Mouse (Mus musculus): ENCODE results near the gene Dctd. TPM values are rescaled to one million over a fixed set of nuclear protein-coding genes. Genes with fewer than 3 reads are reported as not detected.

Dctd gene
- polyA plus RNA-seq, 1 experiment from 2014 or later = 38.3 TPM

DNA sequence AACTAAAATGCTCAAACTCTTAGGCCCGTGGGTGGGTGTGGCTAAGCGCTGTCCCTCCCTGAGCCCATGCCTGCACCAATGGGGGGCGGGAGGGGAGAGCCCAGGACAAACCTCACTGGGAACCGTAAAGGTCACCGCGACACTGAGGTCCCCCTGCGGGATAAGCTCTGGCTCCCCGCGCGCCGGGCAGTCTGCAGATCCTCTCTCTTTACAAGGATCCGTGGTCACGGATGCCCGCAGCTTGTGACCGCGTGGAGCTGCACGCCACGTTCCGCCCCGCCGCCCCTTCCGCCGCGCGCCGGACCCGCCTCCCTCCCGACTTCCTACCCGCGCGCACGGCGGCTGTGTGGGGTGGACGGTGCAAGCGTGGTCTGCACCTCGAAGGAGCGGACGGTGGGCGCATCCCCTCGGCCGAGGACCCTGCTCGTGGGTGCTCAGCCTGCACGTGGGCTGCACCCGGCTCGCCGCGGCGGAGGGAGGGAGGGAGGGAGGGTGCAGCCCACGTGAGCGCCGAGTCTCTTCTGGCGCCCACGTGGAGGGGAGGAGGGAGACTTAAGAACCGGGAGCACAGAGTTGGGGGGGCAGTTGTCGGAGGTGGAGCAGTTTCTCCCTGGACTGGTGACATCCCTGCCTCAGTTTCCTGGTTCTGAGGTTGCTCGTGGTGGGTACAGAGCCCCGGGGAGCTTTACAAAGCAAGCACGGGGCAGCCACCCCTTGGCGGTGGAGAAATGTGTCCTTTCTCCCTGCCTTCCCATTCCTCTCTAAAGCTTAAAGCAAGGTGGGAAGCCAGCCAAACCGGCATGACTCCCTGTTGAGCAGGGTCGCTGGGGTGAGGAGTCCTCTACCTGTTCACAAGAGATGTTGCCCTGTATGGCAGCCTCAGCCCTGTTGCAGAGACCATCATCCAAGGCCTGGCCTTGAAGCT, 11.2 kb downstream of the Dctd start:
- peaks cover 19% of the 10 kb centered on the region for H3K36me3 ChIP-seq
- WGBS = under 1% methylated on average over 55 of the region's 61 CpGs
- no peaks in the 10 kb centered on the region for H3K27me3 ChIP-seq
- peak overlapping the region; percentile 75 for H3K27ac ChIP-seq
- ATAC-seq (ENCODE audit: low FRiP score, low read depth) = peak; percentile 93
- peaks cover 6% of the 10 kb centered on the region for H3K9me3 ChIP-seq
- H3K4me1 ChIP-seq = 0 out of 2 replicates have a peak, but pooled peaks cover 8% of the 10 kb centered on the region
- H3K4me3 ChIP-seq = peak overlapping the region; percentile 70
- peak overlapping the region; percentile 86 for H3K4me2 ChIP-seq (replicated peaks)
- H3K9ac ChIP-seq = peak overlapping the region; percentile 82

DNA sequence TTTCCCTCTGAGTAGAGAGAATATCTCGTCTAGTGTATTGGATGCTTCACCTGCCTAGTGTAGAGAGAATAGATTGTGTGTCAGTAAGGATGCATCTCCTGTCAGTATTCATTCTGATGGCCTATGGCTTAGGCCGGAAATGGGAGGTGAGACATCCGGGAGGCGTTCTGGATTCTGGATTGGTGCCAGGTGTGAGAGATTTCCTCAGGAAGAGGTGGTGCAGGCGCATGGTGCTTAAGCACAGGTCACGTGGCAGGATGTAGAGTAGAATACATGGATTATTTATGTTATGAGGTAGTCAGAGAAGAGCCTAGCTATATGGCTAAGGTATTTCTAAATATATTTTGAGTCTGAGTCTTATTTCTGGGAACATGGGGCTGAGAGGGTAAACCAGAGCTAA, 15.7 kb downstream of the Dctd start:
- Histone ChIP-seq H3K4me1 (0 out of 2 replicates have a peak, but pooled peaks cover 4% of the 10 kb centered on the region), H3K9ac (no peak overlapping the region), H3K27me3 (no peaks in the 10 kb centered on the region), H3K9me3 (peaks cover 17% of the 10 kb centered on the region), H3K4me2 (replicated peaks) (no peak overlapping the region), H3K36me3 (peaks cover 62% of the 10 kb centered on the region), H3K4me3 (no peak overlapping the region), H3K27ac (no peak overlapping the region)
- ATAC-seq (ENCODE audit: low FRiP score, low read depth) = no peak
- WGBS = 66% methylated on average over 6 of the region's 6 CpGs

DNA sequence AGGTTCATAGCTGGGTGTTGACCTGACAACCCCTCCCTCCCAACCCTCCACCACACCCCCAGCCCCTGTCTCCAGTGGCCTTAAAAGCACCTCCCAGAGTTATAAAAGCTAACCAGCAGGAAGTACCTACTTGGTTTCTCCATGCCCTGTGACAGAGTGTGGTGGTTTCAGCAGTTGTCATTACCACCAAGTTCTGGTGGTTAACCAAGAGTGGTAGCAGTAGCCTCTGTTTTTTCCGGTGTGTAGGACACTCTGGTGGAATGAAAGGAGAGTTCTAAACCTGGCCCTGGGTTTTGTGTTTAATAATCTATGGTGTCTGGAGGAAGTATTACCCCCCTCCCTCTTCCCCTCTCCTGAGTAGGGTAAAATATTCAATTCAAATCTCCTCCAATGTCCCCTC, 24.1 kb downstream of the Dctd start:
- H3K4me3 ChIP-seq = no peak overlapping the region
- H3K36me3 ChIP-seq = peaks cover 49% of the 10 kb centered on the region
- 85% methylated on average over 1 of the region's 1 CpGs for WGBS
- H3K27ac ChIP-seq = no peak overlapping the region
- H3K9me3 ChIP-seq = peaks cover 17% of the 10 kb centered on the region
- H3K9ac ChIP-seq = no peak overlapping the region
- H3K4me1 ChIP-seq = peaks cover 11% of the 10 kb centered on the region
- no peak overlapping the region for H3K4me2 ChIP-seq (replicated peaks)
- no peaks in the 10 kb centered on the region for H3K27me3 ChIP-seq
- ATAC-seq (ENCODE audit: low FRiP score, low read depth) = no peak

DNA sequence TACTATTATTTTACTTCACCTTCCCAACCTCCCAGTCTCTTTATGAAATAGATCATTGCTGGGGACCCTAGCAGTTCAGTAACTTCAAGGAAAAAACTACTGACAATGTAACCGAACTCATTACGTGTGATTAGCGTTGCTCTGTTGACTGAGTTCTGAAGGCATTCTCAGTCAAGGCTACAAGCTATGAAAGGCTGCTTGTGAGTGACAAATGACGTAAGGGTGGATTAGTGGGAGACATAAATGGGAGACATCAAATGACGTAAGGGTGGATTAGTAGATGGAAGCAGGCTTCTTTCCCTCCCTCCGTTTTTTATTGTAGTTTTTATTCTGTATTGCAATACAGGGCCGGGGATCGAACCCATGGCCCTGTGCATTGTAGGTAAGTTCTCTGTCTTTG, 26.0 kb downstream of the Dctd start:
- Histone ChIP-seq H3K4me1 (peaks cover 11% of the 10 kb centered on the region), H3K36me3 (peaks cover 48% of the 10 kb centered on the region), H3K27me3 (no peaks in the 10 kb centered on the region), H3K4me3 (no peak overlapping the region), H3K27ac (no peak overlapping the region), H3K4me2 (replicated peaks) (no peak overlapping the region), H3K9ac (no peak overlapping the region), H3K9me3 (0 out of 2 replicates have a peak, but pooled peaks cover under 1% of the 10 kb centered on the region)
- ATAC-seq (ENCODE audit: low FRiP score, low read depth) = no peak
- 85% methylated on average over 8 of the region's 8 CpGs for WGBS

DNA sequence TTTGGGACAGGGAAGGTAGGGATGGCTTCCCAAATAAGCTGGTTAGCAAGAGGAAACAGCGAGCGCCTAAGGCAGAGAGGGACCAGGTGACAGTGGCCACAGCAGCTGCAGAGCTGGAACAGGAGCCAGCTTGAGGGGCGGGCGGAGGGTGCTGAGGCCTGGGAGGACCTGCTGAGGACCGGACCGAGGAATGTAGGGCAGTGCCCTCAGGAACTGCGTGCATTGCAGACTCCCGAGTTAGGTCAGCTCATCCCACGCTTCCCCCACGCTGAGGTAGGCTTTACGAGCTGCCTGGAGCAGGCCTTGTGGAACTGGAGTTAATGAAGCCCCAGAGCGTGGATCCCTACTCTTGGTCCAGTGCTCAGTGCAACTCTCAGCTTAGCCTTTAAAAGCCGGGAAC, 28.1 kb downstream of the Dctd start:
- H3K4me1 ChIP-seq = peaks cover 11% of the 10 kb centered on the region
- no peak overlapping the region for H3K9ac ChIP-seq
- 55% methylated on average over 13 of the region's 13 CpGs for WGBS
- ATAC-seq (ENCODE audit: low FRiP score, low read depth) = no peak
- peaks cover 46% of the 10 kb centered on the region for H3K36me3 ChIP-seq
- no peaks in the 10 kb centered on the region for H3K9me3 ChIP-seq
- H3K4me2 ChIP-seq (replicated peaks) = no peak overlapping the region
- H3K27ac ChIP-seq = no peak overlapping the region
- H3K4me3 ChIP-seq = no peak overlapping the region
- H3K27me3 ChIP-seq = no peaks in the 10 kb centered on the region

DNA sequence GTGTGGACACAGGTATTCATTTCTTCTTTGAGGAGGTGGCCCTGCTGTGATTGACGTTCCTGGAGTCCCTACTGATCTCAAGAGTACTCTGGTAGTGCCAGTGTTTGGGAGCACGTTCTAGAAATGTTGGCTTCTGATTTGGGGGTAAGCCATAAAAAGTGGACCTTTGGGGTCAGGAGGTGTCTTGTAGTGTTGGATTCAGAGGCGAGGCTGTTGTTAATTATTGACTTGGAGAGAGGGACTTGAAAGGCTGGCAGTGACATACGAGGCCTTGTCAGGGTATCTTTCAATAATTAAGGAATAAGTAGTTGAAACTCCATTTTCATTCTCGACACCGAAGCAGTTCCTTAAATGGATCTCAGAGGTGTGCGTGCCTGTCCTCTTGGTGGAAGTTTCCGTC, 31.4 kb downstream of the Dctd start:
- no peak for ATAC-seq (ENCODE audit: low FRiP score, low read depth)
- peaks cover 8% of the 10 kb centered on the region for H3K4me1 ChIP-seq
- no peak overlapping the region for H3K27ac ChIP-seq
- no peak overlapping the region for H3K9ac ChIP-seq
- peaks cover 59% of the 10 kb centered on the region for H3K36me3 ChIP-seq
- H3K9me3 ChIP-seq = no peaks in the 10 kb centered on the region
- H3K27me3 ChIP-seq = no peaks in the 10 kb centered on the region
- 48% methylated on average over 8 of the region's 8 CpGs for WGBS
- no peak overlapping the region for H3K4me2 ChIP-seq (replicated peaks)
- no peak overlapping the region for H3K4me3 ChIP-seq

DNA sequence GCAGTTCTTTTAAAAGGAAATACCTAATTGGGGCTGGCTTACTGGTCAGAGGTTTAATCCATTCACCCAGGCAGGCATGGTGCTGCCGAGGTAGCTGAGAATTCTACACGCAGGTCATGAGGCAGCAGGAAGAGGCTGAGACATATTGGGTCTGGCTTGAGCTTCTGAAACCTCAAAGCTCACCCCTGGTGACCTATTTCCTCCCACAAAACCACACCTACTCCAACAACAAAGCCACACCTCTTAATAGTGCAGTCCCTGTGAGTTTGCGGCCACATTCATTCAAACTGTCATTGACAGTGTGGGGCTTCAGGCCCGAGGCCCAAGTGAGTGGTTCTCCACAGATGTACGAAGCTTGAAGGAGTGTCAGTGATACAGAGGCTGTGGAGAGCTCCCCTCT, 34.4 kb downstream of the Dctd start:
- ATAC-seq (ENCODE audit: low FRiP score, low read depth) = no peak
- H3K4me2 ChIP-seq (replicated peaks) = no peak overlapping the region
- no peaks in the 10 kb centered on the region for H3K27me3 ChIP-seq
- peaks cover 14% of the 10 kb centered on the region for H3K4me1 ChIP-seq
- no peak overlapping the region for H3K27ac ChIP-seq
- H3K36me3 ChIP-seq = peaks cover 46% of the 10 kb centered on the region
- H3K4me3 ChIP-seq = no peak overlapping the region
- no peaks in the 10 kb centered on the region for H3K9me3 ChIP-seq
- WGBS = 72% methylated on average over 5 of the region's 5 CpGs
- no peak overlapping the region for H3K9ac ChIP-seq

DNA sequence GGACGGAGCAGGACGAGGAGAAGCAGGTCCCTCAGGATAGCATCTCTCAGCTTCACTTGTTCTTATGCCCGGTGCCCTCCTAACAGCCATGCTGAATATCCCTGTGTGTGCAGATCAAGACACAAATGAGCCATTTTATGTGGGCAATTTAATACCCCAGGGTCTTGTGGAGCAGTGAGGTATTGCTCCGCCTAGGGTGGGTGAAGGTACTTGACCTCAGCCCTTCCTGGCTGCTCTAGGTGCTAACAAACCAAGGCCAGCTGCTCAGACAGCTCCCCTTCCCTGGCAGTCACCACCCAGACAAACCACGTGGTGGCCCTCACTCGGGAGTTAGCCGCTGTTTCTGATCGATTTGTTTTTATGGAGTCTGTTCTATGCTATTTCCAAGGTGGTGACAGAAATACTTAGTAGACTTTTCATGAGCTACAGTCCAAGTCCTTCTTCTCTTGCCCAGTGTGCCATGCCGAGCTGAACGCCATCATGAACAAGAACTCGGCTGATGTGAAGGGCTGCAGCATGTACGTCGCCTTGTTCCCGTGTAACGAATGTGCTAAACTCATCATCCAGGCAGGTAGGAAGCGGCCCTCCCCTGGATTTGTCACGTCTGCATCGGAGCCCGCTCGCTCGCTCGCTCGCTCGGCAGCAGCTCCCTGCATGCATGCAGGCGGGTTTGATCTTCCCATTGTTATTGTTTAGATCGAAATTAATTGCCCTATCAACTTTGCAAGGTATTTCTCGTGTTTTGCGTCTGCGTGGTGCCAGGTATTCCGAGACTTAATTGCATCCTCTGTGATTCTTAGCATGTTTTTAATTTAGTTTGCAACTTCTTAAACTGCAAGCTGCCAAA, 38.1 kb downstream of the Dctd start:
- H3K9me3 ChIP-seq = no peaks in the 10 kb centered on the region
- H3K4me2 ChIP-seq (replicated peaks) = peak overlapping the region; percentile 7
- H3K4me1 ChIP-seq = peaks cover 26% of the 10 kb centered on the region
- H3K27me3 ChIP-seq = no peaks in the 10 kb centered on the region
- WGBS = 46% methylated on average over 30 of the region's 30 CpGs
- no peak overlapping the region for H3K4me3 ChIP-seq
- no peak overlapping the region for H3K9ac ChIP-seq
- peaks cover 43% of the 10 kb centered on the region for H3K36me3 ChIP-seq
- ATAC-seq (ENCODE audit: low FRiP score, low read depth) = 0 out of 2 replicates have a peak, but pooled peaks have one; percentile 6
- H3K27ac ChIP-seq = no peak overlapping the region

DNA sequence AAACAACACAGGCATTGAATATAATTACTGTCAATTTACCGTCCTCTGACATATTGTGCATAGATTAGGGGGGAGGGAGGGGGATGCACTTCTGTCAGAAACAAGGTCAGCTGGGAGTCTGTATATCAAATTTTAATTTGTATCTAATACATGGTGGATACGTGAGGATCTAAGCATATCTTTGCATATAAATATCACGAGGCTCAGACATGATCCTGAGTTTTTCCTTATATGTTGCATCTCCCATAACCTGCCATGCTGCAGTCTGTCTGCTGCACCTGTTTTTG, 38.7 kb downstream of the Dctd start:
- Histone ChIP-seq H3K4me3 (no peak overlapping the region), H3K36me3 (peaks cover 42% of the 10 kb centered on the region), H3K27ac (no peak overlapping the region), H3K4me1 (peaks cover 26% of the 10 kb centered on the region), H3K27me3 (no peaks in the 10 kb centered on the region), H3K4me2 (replicated peaks) (no peak overlapping the region), H3K9ac (no peak overlapping the region), H3K9me3 (no peaks in the 10 kb centered on the region)
- no peak for ATAC-seq (ENCODE audit: low FRiP score, low read depth)
- WGBS = 66% methylated on average over 3 of the region's 3 CpGs

DNA sequence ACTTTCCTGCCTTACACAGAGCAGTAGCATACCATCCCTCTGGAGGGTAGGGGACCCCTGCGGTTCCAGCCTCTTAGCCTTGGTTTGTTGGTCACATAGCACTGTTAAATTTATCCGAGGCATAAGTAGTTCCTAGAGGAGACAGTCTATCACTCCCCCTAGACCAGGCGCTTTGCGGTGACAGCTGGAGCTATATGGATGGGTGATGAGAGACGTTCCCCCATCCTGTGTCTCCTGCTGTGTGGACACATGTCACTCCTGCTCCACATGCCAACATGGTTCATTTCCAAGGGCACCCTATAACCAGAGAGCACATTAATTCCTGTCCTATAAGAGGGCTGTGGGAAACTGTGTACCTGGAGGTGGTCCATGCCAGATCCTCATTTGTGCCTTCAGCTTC, 42.1 kb downstream of the Dctd start:
- Histone ChIP-seq H3K9me3 (no peaks in the 10 kb centered on the region), H3K9ac (no peak overlapping the region), H3K27ac (no peak overlapping the region), H3K4me2 (replicated peaks) (no peak overlapping the region), H3K27me3 (no peaks in the 10 kb centered on the region), H3K4me3 (no peak overlapping the region), H3K4me1 (peaks cover 25% of the 10 kb centered on the region), H3K36me3 (peaks cover 37% of the 10 kb centered on the region)
- 91% methylated on average over 5 of the region's 5 CpGs for WGBS
- no peak; the same call in 1 of the 2 replicates for ATAC-seq (ENCODE audit: low FRiP score, low read depth)

DNA sequence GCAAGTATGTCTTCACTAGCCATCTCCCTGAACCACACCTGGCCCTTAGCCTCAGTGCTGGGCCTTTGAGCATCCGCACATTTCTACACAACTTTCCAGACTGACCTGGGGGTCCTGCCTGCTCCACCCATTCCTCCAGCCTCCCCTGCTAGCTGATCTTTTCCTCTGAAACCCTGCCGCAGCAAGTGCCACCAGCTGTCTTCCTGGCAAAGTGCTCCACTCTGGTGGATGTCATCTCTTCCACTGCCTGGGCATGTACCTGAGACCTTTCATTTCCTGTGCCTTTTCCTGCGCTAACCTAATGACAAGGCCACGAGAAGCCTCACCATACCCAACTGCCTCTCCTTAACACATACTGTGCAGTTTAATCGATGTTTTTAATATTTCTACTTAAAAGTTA, 46.9 kb downstream of the Dctd start:
- no peak for ATAC-seq (ENCODE audit: low FRiP score, low read depth)
- peaks cover 29% of the 10 kb centered on the region for H3K36me3 ChIP-seq

DNA sequence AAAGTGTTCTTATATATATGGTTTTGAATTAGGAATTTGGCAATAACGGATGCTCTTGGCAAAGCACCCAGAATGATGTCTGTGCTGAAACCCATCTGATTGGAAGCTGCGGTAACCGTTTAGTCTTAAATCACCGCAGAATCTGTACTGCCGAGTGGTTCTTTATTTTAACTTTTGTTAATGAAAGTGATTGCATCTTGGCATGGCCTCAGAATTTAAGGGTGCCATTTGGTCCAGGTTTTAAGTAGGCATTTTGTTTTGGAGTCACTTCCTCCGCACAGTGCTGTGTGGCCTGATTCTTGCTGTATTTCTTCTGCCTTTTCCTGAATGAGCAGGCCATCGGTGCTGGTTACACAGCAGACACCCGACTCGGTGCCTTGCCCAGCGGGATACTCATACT, 47.6 kb downstream of the Dctd start:
- Histone ChIP-seq H3K4me3 (no peak overlapping the region), H3K4me1 (peaks cover 5% of the 10 kb centered on the region), H3K4me2 (replicated peaks) (no peak overlapping the region), H3K36me3 (peaks cover 25% of the 10 kb centered on the region), H3K9me3 (peaks cover 15% of the 10 kb centered on the region), H3K9ac (no peak overlapping the region), H3K27ac (no peak overlapping the region), H3K27me3 (no peaks in the 10 kb centered on the region)
- whole genome bisulfite sequencing = 84% methylated on average over 10 of the region's 10 CpGs
- no peak for ATAC-seq (ENCODE audit: low FRiP score, low read depth)

More for the DNA sequence above, 46.9 kb downstream of the Dctd start:
- peaks cover 15% of the 10 kb centered on the region for H3K9me3 ChIP-seq
- peaks cover 11% of the 10 kb centered on the region for H3K4me1 ChIP-seq
- H3K27ac ChIP-seq = no peak overlapping the region
- no peak overlapping the region for H3K4me2 ChIP-seq (replicated peaks)
- H3K4me3 ChIP-seq = no peak overlapping the region
- H3K27me3 ChIP-seq = no peaks in the 10 kb centered on the region
- H3K9ac ChIP-seq = no peak overlapping the region
- 69% methylated on average over 5 of the region's 5 CpGs for WGBS

Measured in limb, embryonic 13.5 days (tissue).